Mouse (Mus musculus) NIH3T3 (cell line): Measurements from ENCODE around the gene AC141477.1.

Source experiments
- DNase-seq: peaks from one replicate; pipeline ENCODE4 v3.0.0-alpha.2; 2012; ENCODE audit warnings: low read depth

The AC141477.1 gene

GRCm38 (mm10) chr10:76408520-76408919, 31.7 kb downstream of the AC141477.1 start:
- no peak for DNase-seq

- no peak for DNase-seq
Observed at GRCm38 (mm10) chr10:76392596-76392995, 47.6 kb downstream of the AC141477.1 start.

- DNase-seq: peak; percentile 51
Observed at GRCm38 (mm10) chr10:76391786-76392185, 48.5 kb downstream of the AC141477.1 start.

- DNase-seq: no peak
Observed at GRCm38 (mm10) chr10:76391166-76391565, 49.1 kb downstream of the AC141477.1 start.
